Mouse (Mus musculus): ENCODE results near the gene Adcy2.

DNA sequence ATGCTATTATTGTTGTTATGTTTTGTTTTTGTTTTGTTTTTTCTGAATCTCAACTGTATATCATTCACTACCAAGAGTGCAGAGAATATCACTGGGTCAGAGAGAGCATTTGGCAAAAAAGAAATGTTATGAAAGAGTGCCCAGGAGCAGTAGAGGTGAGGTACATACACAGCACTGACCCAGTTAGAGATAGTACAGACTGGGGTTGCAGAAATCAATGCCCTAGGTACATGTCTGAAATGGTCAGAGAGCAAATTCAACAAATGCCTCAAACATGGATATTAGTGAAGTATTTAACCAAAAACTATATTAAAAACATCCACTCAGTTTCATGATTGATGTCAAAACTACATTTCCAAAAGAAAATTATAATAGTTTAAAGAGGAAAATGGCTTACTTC lies 286.7 kb downstream of the Adcy2 start:
- TF ChIP-seq CHD2 (IDR thresholded peaks at IDR 0.05; ENCODE audit: low read depth, low read length) = no peak
- TF ChIP-seq HCFC1 (IDR thresholded peaks at IDR 0.05; ENCODE audit: borderline replicate concordance, insufficient read depth, low read length) = no peak
- no peak for TF ChIP-seq ZNF384 (IDR thresholded peaks at IDR 0.05; ENCODE audit: low read depth, low read length)
- no peak for TF ChIP-seq MAFK (IDR thresholded peaks at IDR 0.05; ENCODE audit: insufficient read depth, low read depth, low read length)

Data from ES-E14 (cell line).